In genomic region chr4:152332952-152333351, GRCm38 (mm10) we compare ENCODE assay signal across 7 mouse cellular contexts. TPM values are rescaled to one million over a fixed set of nuclear protein-coding genes. Genes with fewer than 3 reads are reported as not detected.
DNase-seq lines count a peak whose midpoint lies in the region; ATAC-seq lines count a peak whose summit lies in the region.

No protein-coding gene starts in this region.

- no peaks in the 10 kb centered on the region for H3K4me1 ChIP-seq in embryonic facial prominence, embryonic 14.5 days (ENCODE audit: control insufficient read depth, insufficient read depth, low read length)

- WGBS in embryonic facial prominence, embryonic 14.5 days = 56% methylated on average over 1 of the region's 2 CpGs

- intact Hi-C loops in heart, postnatal 14 days (cut with DNase I) = loop anchor here (2.0 to 5.0 kb wide), 2 partner anchors 102 to 159 kb away; no protein-coding TSS in a partner anchor

- no peaks in the 10 kb centered on the region for H3K9me3 ChIP-seq in embryonic facial prominence, embryonic 14.5 days (ENCODE audit: control insufficient read depth, low read length)

- H3K27me3 ChIP-seq in embryonic facial prominence, embryonic 14.5 days (replicated peaks; ENCODE audit: control insufficient read depth, insufficient read depth, low read length) = peaks cover 14% of the 10 kb centered on the region; the same call in 1 of the 2 replicates

- H3K9ac ChIP-seq in embryonic facial prominence, embryonic 14.5 days (ENCODE audit: low read depth, low read length) = no peak overlapping the region

- no peak overlapping the region for H3K4me2 ChIP-seq in embryonic facial prominence, embryonic 14.5 days (ENCODE audit: low read depth, low read length)

- DNase-seq in CD4-positive, CD25-positive, alpha-beta regulatory T cell, adult 2 months (ENCODE audit: low read depth, low spot score) = peak; percentile 73
- peak; percentile 94 for DNase-seq in R1 (ENCODE audit: low read depth, low spot score)
- DNase-seq in embryonic facial prominence, embryonic 14.5 days (ENCODE audit: low spot score) = peak; percentile 79
- peak; percentile 72 to 82 for DNase-seq in heart, postnatal 14 days
- peak; percentile 83 to 87 for DNase-seq in kidney, postnatal 4 days
- peak; percentile 70 to 80 for DNase-seq in lung, postnatal 4 days
- DNase-seq in right cerebral cortex, postnatal 14 days = peak; percentile 78

- H3K27ac ChIP-seq in embryonic facial prominence, embryonic 14.5 days (replicated peaks; ENCODE audit: low read depth, low read length) = no peak overlapping the region

- H3K36me3 ChIP-seq in embryonic facial prominence, embryonic 14.5 days (ENCODE audit: control insufficient read depth, insufficient read depth, low read length) = peaks cover 77% of the 10 kb centered on the region

- peak; percentile 73 for ATAC-seq in embryonic facial prominence, embryonic 14.5 days (ENCODE audit: low read depth)

- no peak overlapping the region for H3K4me3 ChIP-seq in embryonic facial prominence, embryonic 14.5 days (ENCODE audit: low read depth, low read length)

RNA-seq across cellular contexts. Expression of gene Chd5, which starts 5.5 kb away (rescaled TPM):
- polyA plus RNA-seq in embryonic facial prominence, embryonic 14.5 days (2014; fragmentation: Nextera tagmentation; extraction: Ambion mirVana) = 1.4 and 2.0 TPM in 2 replicates
- total RNA-seq in heart, postnatal 14 days (2021) = under 1 TPM; 0.10 to 0.60 TPM

RNA-seq across cellular contexts. Expression of gene Rpl22, which starts 7.4 kb away (rescaled TPM):
- polyA plus RNA-seq in embryonic facial prominence, embryonic 14.5 days (2014; fragmentation: Nextera tagmentation; extraction: Ambion mirVana) = 395 and 470 TPM in 2 replicates
- 100 to 1,000 TPM; 223 to 252 TPM for total RNA-seq in heart, postnatal 14 days (2021)

RNA-seq across cellular contexts. Expression of gene Rnf207, which starts 14.2 kb away (rescaled TPM):
- polyA plus RNA-seq in embryonic facial prominence, embryonic 14.5 days (2014; fragmentation: Nextera tagmentation; extraction: Ambion mirVana) = 0.56 and 0.84 TPM in 2 replicates
- total RNA-seq in heart, postnatal 14 days (2021) = 10 to 100 TPM; 84.5 to 95.8 TPM

RNA-seq across cellular contexts. Expression of gene Icmt, which starts 35.9 kb away (rescaled TPM):
- 25.1 and 26.9 TPM in 2 replicates for polyA plus RNA-seq in embryonic facial prominence, embryonic 14.5 days (2014; fragmentation: Nextera tagmentation; extraction: Ambion mirVana)
- 10 to 100 TPM; 25.9 to 27.2 TPM for total RNA-seq in heart, postnatal 14 days (2021)

RNA-seq across cellular contexts. Expression of gene Hes3, which starts 41.5 kb away (rescaled TPM):
- polyA plus RNA-seq in embryonic facial prominence, embryonic 14.5 days (2014; fragmentation: Nextera tagmentation; extraction: Ambion mirVana) = not detected in 2 replicates
- total RNA-seq in heart, postnatal 14 days (2021) = not detected
